Mouse (Mus musculus): Measurements from ENCODE around the gene Prkg1. TPM values are rescaled to one million over a fixed set of nuclear protein-coding genes. Genes with fewer than 3 reads are reported as not detected.
A peak's percentile ranks its signal among the peaks of the same experiment; 100 is the strongest.
"Not testable (repeated sequence)": the region's sequence is repeated elsewhere in the genome, so short reads cannot be mapped to it uniquely, and the experiment has no call there.

Prkg1 gene
- polyA plus RNA-seq, 1 experiment from 2014 or later: 4.9 TPM

DNA sequence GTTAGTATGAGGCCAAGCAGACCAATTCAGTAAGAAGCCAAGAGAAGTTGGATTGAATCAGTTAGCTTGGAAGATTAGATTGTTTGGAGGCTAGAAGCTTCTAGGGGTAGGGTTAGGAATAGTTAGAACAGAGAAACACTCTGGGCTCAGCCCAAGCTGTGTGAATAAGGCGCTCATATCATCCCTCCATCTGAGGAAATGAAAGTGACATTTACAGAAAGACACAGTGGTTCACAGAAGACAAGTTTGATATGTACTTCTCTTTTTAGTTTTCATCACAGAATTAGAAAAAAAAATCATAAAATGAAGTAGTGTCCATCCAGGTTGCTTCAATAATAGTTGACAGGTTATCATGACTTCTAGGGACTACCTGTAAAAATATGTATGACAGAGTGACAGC is 541.4 kb downstream of the Prkg1 start:
- Histone ChIP-seq H3K4me3 (ENCODE audit: low read depth, low read length) (no peak overlapping the region), H3K27me3 (ENCODE audit: control insufficient read depth, insufficient read depth, low read depth, low read length) (no peaks in the 10 kb centered on the region), H3K4me2 (ENCODE audit: low read length) (no peak overlapping the region), H3K9me3 (replicated peaks; ENCODE audit: control insufficient read depth, low read length, poor library complexity, severe bottlenecking) (no peaks in the 10 kb centered on the region), H3K9ac (ENCODE audit: low read depth, low read length) (no peak overlapping the region), H3K4me1 (ENCODE audit: control insufficient read depth, insufficient read depth, low read length) (0 out of 2 replicates have a peak, but pooled peaks cover 2% of the 10 kb centered on the region), H3K27ac (ENCODE audit: low read length) (no peak overlapping the region), H3K36me3 (ENCODE audit: control insufficient read depth, insufficient read depth, low read length) (no peaks in the 10 kb centered on the region)
- 97% methylated on average over 1 of the region's 1 CpGs for WGBS
- no peak for ATAC-seq

DNA sequence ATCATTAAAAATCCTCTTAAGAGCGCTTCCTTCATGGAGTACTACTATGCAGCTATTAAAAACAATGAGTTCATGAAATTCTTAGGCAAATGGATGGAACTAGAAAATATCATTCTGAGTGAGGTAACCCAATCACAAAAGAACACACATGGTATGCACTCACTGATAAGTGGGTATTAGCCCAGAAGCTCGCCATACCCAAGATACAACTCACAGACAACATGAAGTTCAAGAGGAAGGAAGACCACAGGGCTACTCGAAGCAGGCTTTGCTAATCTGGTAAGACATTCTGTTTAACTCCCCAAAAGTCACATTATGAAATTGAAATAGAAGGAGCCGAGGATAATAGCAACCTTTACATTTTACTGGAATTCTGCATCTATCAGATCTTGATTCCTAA is 545.6 kb downstream of the Prkg1 start:
- H3K9ac ChIP-seq (ENCODE audit: low read depth, low read length); H3K4me1 ChIP-seq (ENCODE audit: control insufficient read depth, insufficient read depth, low read length); ATAC-seq; H3K27ac ChIP-seq (ENCODE audit: low read length); H3K4me3 ChIP-seq (ENCODE audit: low read depth, low read length); H3K4me2 ChIP-seq (ENCODE audit: low read length); H3K27me3 ChIP-seq (ENCODE audit: control insufficient read depth, insufficient read depth, low read depth, low read length); H3K36me3 ChIP-seq (ENCODE audit: control insufficient read depth, insufficient read depth, low read length); H3K9me3 ChIP-seq (replicated peaks; ENCODE audit: control insufficient read depth, low read length, poor library complexity, severe bottlenecking): not testable (repeated sequence)
- WGBS: 84% methylated on average over 4 of the region's 4 CpGs

DNA sequence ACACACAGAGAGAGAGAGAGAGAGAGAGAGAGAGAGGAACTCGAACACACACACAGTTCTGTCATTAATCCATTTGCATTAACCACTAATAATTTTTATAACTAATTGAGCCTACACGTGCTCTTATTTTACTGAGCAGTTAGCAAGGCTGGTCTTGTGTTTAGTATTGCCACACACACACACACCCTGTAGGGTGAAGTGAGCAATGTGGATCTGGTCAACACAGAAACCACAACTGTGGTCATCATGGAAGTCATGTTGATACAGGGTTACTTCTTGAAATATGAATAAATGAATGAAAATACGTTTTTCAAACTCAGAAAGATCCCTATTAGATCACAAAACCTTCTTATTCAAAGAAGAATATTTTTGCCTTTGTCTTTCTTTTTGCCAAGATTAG is 554.0 kb downstream of the Prkg1 start:
- no peaks in the 10 kb centered on the region for H3K36me3 ChIP-seq (ENCODE audit: control insufficient read depth, insufficient read depth, low read length)
- H3K4me3 ChIP-seq (ENCODE audit: low read depth, low read length): no peak overlapping the region
- no peak overlapping the region for H3K9ac ChIP-seq (ENCODE audit: low read depth, low read length)
- no peak for ATAC-seq
- no peaks in the 10 kb centered on the region for H3K27me3 ChIP-seq (ENCODE audit: control insufficient read depth, insufficient read depth, low read depth, low read length)
- H3K27ac ChIP-seq (ENCODE audit: low read length): no peak overlapping the region
- H3K4me2 ChIP-seq (ENCODE audit: low read length): no peak overlapping the region
- 84% methylated on average over 3 of the region's 3 CpGs for WGBS
- H3K9me3 ChIP-seq (replicated peaks; ENCODE audit: control insufficient read depth, low read length, poor library complexity, severe bottlenecking): no peaks in the 10 kb centered on the region
- H3K4me1 ChIP-seq (ENCODE audit: control insufficient read depth, insufficient read depth, low read length): no peaks in the 10 kb centered on the region

DNA sequence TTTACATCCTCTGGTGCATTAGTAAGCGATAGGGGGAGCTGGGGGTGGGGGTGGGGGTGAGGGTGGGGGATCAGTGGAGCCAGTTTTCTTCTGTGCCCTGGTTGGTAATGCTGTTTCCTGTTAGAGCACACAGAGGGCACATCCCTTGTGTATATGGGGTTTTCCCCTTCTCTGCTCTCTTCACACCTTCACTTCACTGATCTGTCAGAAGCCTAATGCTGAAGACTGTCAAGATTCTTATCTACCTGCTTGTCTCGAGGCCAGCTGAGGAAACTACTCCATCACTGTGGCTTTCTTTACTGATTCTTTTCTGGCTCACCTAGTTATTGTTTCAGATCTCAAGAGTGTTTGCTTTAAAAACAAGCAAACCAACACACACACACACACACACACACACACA is 554.4 kb downstream of the Prkg1 start:
- 55% methylated on average over 2 of the region's 2 CpGs for WGBS
- H3K4me3 ChIP-seq (ENCODE audit: low read depth, low read length): no peak overlapping the region

DNA sequence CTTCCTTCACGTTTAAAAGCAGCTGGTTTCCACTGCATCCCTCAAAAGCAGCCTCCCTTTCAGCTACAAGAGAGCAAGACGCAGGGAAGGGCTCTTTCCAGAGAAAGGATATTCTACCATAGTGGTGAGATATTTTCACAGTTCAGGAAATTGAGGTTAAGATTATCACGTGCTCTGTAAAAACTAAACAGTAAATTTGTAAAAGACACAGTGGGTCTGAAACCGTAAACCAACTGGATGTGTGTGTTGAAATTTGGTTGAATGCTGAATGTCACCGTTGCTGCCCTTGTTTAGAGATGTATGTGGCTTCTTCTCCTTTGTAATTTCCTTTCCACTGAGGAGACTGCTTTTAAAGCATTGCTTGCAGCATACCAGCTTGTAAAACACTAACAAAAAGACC is 565.2 kb downstream of the Prkg1 start:
- no peaks in the 10 kb centered on the region for H3K9me3 ChIP-seq (replicated peaks; ENCODE audit: control insufficient read depth, low read length, poor library complexity, severe bottlenecking)
- H3K36me3 ChIP-seq (ENCODE audit: control insufficient read depth, insufficient read depth, low read length): no peaks in the 10 kb centered on the region
- H3K4me3 ChIP-seq (ENCODE audit: low read depth, low read length): no peak overlapping the region
- no peak for ATAC-seq
- H3K9ac ChIP-seq (ENCODE audit: low read depth, low read length): no peak overlapping the region
- no peak overlapping the region for H3K27ac ChIP-seq (ENCODE audit: low read length)
- no peak overlapping the region for H3K4me2 ChIP-seq (ENCODE audit: low read length)
- peaks cover 2% of the 10 kb centered on the region; the same call in 1 of the 2 replicates for H3K4me1 ChIP-seq (ENCODE audit: control insufficient read depth, insufficient read depth, low read length)
- 42% methylated on average over 5 of the region's 5 CpGs for WGBS
- no peaks in the 10 kb centered on the region for H3K27me3 ChIP-seq (ENCODE audit: control insufficient read depth, insufficient read depth, low read depth, low read length)

More for the DNA sequence above, 554.4 kb downstream of the Prkg1 start:
- Histone ChIP-seq H3K9me3 (replicated peaks; ENCODE audit: control insufficient read depth, low read length, poor library complexity, severe bottlenecking) (no peaks in the 10 kb centered on the region), H3K9ac (ENCODE audit: low read depth, low read length) (no peak overlapping the region), H3K27ac (ENCODE audit: low read length) (no peak overlapping the region), H3K4me2 (ENCODE audit: low read length) (no peak overlapping the region), H3K4me1 (ENCODE audit: control insufficient read depth, insufficient read depth, low read length) (no peaks in the 10 kb centered on the region), H3K27me3 (ENCODE audit: control insufficient read depth, insufficient read depth, low read depth, low read length) (no peaks in the 10 kb centered on the region), H3K36me3 (ENCODE audit: control insufficient read depth, insufficient read depth, low read length) (no peaks in the 10 kb centered on the region)
- no peak for ATAC-seq

DNA sequence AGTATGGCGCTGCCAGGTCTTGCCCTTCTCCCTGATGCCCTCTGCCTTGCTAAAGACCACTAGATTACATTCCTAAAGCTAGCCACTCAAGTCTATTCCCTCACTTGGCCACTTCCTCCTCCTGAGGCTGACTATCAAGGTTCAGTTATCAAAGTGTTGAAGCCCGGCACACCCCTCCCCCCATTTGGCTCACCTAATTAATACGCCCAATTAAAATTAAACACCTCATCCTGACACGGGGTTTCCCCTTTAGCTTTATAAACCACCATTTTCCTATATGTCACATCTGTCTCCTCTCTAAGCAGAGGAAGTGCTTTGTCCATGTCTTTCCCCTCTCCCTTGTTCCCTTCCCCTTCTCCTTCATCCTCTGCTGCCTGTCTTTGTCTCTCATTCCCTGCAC is 566.4 kb downstream of the Prkg1 start:
- no peak overlapping the region for H3K27ac ChIP-seq (ENCODE audit: low read length)
- H3K9ac ChIP-seq (ENCODE audit: low read depth, low read length): no peak overlapping the region
- 70% methylated on average over 4 of the region's 4 CpGs for WGBS
- H3K4me3 ChIP-seq (ENCODE audit: low read depth, low read length): no peak overlapping the region
- H3K27me3 ChIP-seq (ENCODE audit: control insufficient read depth, insufficient read depth, low read depth, low read length): no peaks in the 10 kb centered on the region
- ATAC-seq: no peak
- H3K4me2 ChIP-seq (ENCODE audit: low read length): no peak overlapping the region
- H3K9me3 ChIP-seq (replicated peaks; ENCODE audit: control insufficient read depth, low read length, poor library complexity, severe bottlenecking): no peaks in the 10 kb centered on the region
- H3K36me3 ChIP-seq (ENCODE audit: control insufficient read depth, insufficient read depth, low read length): no peaks in the 10 kb centered on the region
- H3K4me1 ChIP-seq (ENCODE audit: control insufficient read depth, insufficient read depth, low read length): peaks cover 2% of the 10 kb centered on the region; the same call in 1 of the 2 replicates

DNA sequence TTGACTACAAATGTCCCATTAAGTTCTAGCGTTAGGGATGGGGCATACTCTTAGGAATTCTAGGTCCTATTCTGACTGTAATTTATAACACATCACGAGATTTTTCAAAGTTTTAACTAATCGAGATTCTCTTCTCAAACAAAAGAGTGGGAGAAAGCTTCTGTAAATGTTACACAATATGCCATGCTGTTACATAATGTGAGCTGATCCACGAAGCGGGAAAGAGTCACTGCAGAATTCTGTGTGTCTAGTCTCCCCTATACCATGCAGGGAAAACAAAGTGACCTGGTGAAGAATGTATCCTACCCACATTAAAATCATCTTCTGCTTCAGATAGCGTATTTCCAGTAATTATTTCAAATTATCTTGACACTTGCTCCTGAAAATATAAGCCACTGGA is 567.8 kb downstream of the Prkg1 start:
- Histone ChIP-seq H3K4me3 (ENCODE audit: low read depth, low read length) (no peak overlapping the region), H3K27ac (ENCODE audit: low read length) (no peak overlapping the region), H3K27me3 (ENCODE audit: control insufficient read depth, insufficient read depth, low read depth, low read length) (no peaks in the 10 kb centered on the region), H3K9me3 (replicated peaks; ENCODE audit: control insufficient read depth, low read length, poor library complexity, severe bottlenecking) (no peaks in the 10 kb centered on the region), H3K36me3 (ENCODE audit: control insufficient read depth, insufficient read depth, low read length) (no peaks in the 10 kb centered on the region), H3K9ac (ENCODE audit: low read depth, low read length) (no peak overlapping the region), H3K4me1 (ENCODE audit: control insufficient read depth, insufficient read depth, low read length) (peaks cover 2% of the 10 kb centered on the region; the same call in 1 of the 2 replicates), H3K4me2 (ENCODE audit: low read length) (no peak overlapping the region)
- no peak for ATAC-seq
- WGBS: 90% methylated on average over 6 of the region's 6 CpGs

DNA sequence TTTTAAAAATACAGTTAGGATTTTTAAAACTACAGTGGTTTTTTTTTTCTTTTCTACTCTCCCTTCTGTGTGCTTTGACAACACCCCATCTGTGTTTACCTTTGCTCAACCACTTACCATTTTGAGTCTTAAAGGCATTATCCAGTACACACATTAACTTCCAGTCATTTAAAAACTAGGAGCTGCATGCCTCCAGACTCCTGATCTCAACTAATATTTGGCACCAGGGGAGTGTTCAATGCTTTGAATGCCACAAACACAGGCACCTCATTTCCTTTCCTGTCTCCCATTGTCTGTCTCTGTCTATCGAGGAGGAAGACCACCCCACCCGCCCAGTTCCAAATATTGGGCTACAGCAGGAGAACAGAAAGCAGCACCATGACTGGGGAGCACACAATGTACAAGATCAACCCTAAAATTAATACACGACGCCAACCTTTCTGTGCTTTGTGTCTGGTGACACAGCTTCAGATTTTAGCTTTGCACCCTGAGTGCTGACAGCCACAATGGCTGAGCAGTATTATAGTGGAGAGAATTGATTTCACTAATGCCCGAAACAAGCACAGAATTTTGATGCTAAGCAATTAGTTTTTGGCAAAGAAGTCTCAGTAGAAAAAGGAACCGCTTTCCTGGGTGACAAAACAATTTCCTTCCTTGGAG is 576.1 kb downstream of the Prkg1 start:
- no peaks in the 10 kb centered on the region for H3K27me3 ChIP-seq (ENCODE audit: control insufficient read depth, insufficient read depth, low read depth, low read length)
- no peak overlapping the region for H3K4me3 ChIP-seq (ENCODE audit: low read depth, low read length)
- H3K9ac ChIP-seq (ENCODE audit: low read depth, low read length): no peak overlapping the region
- peak; percentile 51; the same call in 1 of the 2 replicates for ATAC-seq
- WGBS: 58% methylated on average over 6 of the region's 6 CpGs
- no peaks in the 10 kb centered on the region for H3K36me3 ChIP-seq (ENCODE audit: control insufficient read depth, insufficient read depth, low read length)
- peaks cover 4% of the 10 kb centered on the region; the same call in 1 of the 2 replicates for H3K4me1 ChIP-seq (ENCODE audit: control insufficient read depth, insufficient read depth, low read length)
- H3K9me3 ChIP-seq (replicated peaks; ENCODE audit: control insufficient read depth, low read length, poor library complexity, severe bottlenecking): no peaks in the 10 kb centered on the region
- peak overlapping the region; percentile 53; the same call in 1 of the 2 replicates for H3K27ac ChIP-seq (ENCODE audit: low read length)
- no peak overlapping the region for H3K4me2 ChIP-seq (ENCODE audit: low read length)

DNA sequence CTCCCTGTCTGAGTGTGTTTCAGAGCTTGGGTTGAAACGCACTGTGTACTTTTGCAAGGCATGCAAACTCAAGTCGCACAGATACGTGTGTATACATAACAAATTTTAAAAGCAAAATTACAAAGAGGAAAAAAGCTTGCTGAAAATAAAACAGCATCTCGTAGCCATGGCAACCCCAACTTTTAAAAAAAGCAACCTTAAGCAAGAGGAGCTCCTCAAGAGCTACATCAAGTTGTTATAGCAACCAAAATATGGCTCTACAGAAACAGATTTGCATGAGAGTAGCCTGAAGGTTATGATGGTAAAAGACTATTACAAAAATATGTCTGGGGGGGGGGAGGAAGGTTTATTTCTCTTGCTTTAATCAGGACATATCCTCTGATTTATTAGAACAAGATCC is 584.1 kb downstream of the Prkg1 start:
- H3K4me3 ChIP-seq (ENCODE audit: low read depth, low read length): no peak overlapping the region
- WGBS: 69% methylated on average over 4 of the region's 4 CpGs
- peak; percentile 84 for ATAC-seq
- no peaks in the 10 kb centered on the region for H3K27me3 ChIP-seq (ENCODE audit: control insufficient read depth, insufficient read depth, low read depth, low read length)
- H3K9ac ChIP-seq (ENCODE audit: low read depth, low read length): no peak overlapping the region
- no peak overlapping the region for H3K27ac ChIP-seq (ENCODE audit: low read length)
- no peaks in the 10 kb centered on the region for H3K9me3 ChIP-seq (replicated peaks; ENCODE audit: control insufficient read depth, low read length, poor library complexity, severe bottlenecking)
- H3K4me1 ChIP-seq (ENCODE audit: control insufficient read depth, insufficient read depth, low read length): no peaks in the 10 kb centered on the region
- no peaks in the 10 kb centered on the region for H3K36me3 ChIP-seq (ENCODE audit: control insufficient read depth, insufficient read depth, low read length)
- H3K4me2 ChIP-seq (ENCODE audit: low read length): no peak overlapping the region
